Mouse (Mus musculus): ENCODE data around the gene Sparc. TPM values are rescaled to one million over a fixed set of nuclear protein-coding genes. Genes with fewer than 3 reads are reported as not detected.

Gene Sparc
- polyA plus RNA-seq, 1 experiment from 2014 or later = 1,563 TPM

- Histone ChIP-seq H3K9me3 (ENCODE audit: control insufficient read depth, low read length) (no peaks in the 10 kb centered on the region), H3K27me3 (replicated peaks; ENCODE audit: control insufficient read depth, insufficient read depth, low read length) (no peaks in the 10 kb centered on the region), H3K27ac (ENCODE audit: low read length) (no peak overlapping the region), H3K9ac (ENCODE audit: low read depth, low read length) (no peak overlapping the region), H3K4me3 (ENCODE audit: low read length) (no peak overlapping the region), H3K4me1 (ENCODE audit: control insufficient read depth, insufficient read depth, low read length) (no peaks in the 10 kb centered on the region), H3K4me2 (ENCODE audit: low read depth, low read length) (no peak overlapping the region), H3K36me3 (ENCODE audit: control insufficient read depth, insufficient read depth, low read length) (no peaks in the 10 kb centered on the region)
- ATAC-seq = peak; percentile 68
- 14% methylated on average over 11 of the region's 11 CpGs for WGBS
Observed at GRCm38 (mm10) chr11:55386424-55387063, 36.4 kb downstream of the Sparc start.

- Histone ChIP-seq H3K27ac (ENCODE audit: low read length) (no peak overlapping the region), H3K4me3 (ENCODE audit: low read length) (no peak overlapping the region), H3K9me3 (ENCODE audit: control insufficient read depth, low read length) (no peaks in the 10 kb centered on the region), H3K27me3 (replicated peaks; ENCODE audit: control insufficient read depth, insufficient read depth, low read length) (no peaks in the 10 kb centered on the region), H3K36me3 (ENCODE audit: control insufficient read depth, insufficient read depth, low read length) (no peaks in the 10 kb centered on the region), H3K9ac (ENCODE audit: low read depth, low read length) (0 out of 2 replicates have a peak overlapping the region, but pooled peaks have one; percentile 6), H3K4me1 (ENCODE audit: control insufficient read depth, insufficient read depth, low read length) (no peaks in the 10 kb centered on the region), H3K4me2 (ENCODE audit: low read depth, low read length) (no peak overlapping the region)
- 33% methylated on average over 6 of the region's 6 CpGs for WGBS
- ATAC-seq = no peak
Observed at GRCm38 (mm10) chr11:55383463-55384045, 39.4 kb downstream of the Sparc start.

GRCm38 (mm10) chr11:55380908-55381307, 42.1 kb downstream of the Sparc start:
- Histone ChIP-seq H3K4me1 (ENCODE audit: control insufficient read depth, insufficient read depth, low read length) (no peaks in the 10 kb centered on the region), H3K9ac (ENCODE audit: low read depth, low read length) (no peak overlapping the region), H3K4me2 (ENCODE audit: low read depth, low read length) (no peak overlapping the region), H3K36me3 (ENCODE audit: control insufficient read depth, insufficient read depth, low read length) (no peaks in the 10 kb centered on the region), H3K27ac (ENCODE audit: low read length) (no peak overlapping the region), H3K9me3 (ENCODE audit: control insufficient read depth, low read length) (no peaks in the 10 kb centered on the region), H3K4me3 (ENCODE audit: low read length) (no peak overlapping the region), H3K27me3 (replicated peaks; ENCODE audit: control insufficient read depth, insufficient read depth, low read length) (no peaks in the 10 kb centered on the region)
- 45% methylated on average over 6 of the region's 6 CpGs for WGBS
- no peak for ATAC-seq

GRCm38 (mm10) chr11:55378371-55378770, 44.6 kb downstream of the Sparc start:
- WGBS = 50% methylated on average over 5 of the region's 5 CpGs
- H3K4me3 ChIP-seq (ENCODE audit: low read length) = no peak overlapping the region
- peak; percentile 74 for ATAC-seq
- no peaks in the 10 kb centered on the region for H3K9me3 ChIP-seq (ENCODE audit: control insufficient read depth, low read length)
- H3K27ac ChIP-seq (ENCODE audit: low read length) = no peak overlapping the region
- H3K36me3 ChIP-seq (ENCODE audit: control insufficient read depth, insufficient read depth, low read length) = no peaks in the 10 kb centered on the region
- peak overlapping the region; percentile 24; the same call in 1 of the 2 replicates for H3K9ac ChIP-seq (ENCODE audit: low read depth, low read length)
- H3K4me1 ChIP-seq (ENCODE audit: control insufficient read depth, insufficient read depth, low read length) = no peaks in the 10 kb centered on the region
- no peaks in the 10 kb centered on the region for H3K27me3 ChIP-seq (replicated peaks; ENCODE audit: control insufficient read depth, insufficient read depth, low read length)
- no peak overlapping the region for H3K4me2 ChIP-seq (ENCODE audit: low read depth, low read length)

GRCm38 (mm10) chr11:55373838-55374237, 49.1 kb downstream of the Sparc start:
- Histone ChIP-seq H3K9ac (ENCODE audit: low read depth, low read length) (no peak overlapping the region), H3K9me3 (ENCODE audit: control insufficient read depth, low read length) (no peaks in the 10 kb centered on the region), H3K36me3 (ENCODE audit: control insufficient read depth, insufficient read depth, low read length) (no peaks in the 10 kb centered on the region), H3K4me3 (ENCODE audit: low read length) (no peak overlapping the region), H3K4me1 (ENCODE audit: control insufficient read depth, insufficient read depth, low read length) (no peaks in the 10 kb centered on the region), H3K27ac (ENCODE audit: low read length) (no peak overlapping the region), H3K4me2 (ENCODE audit: low read depth, low read length) (no peak overlapping the region), H3K27me3 (replicated peaks; ENCODE audit: control insufficient read depth, insufficient read depth, low read length) (no peaks in the 10 kb centered on the region)
- 50% methylated on average over 6 of the region's 6 CpGs for WGBS
- no peak for ATAC-seq

GRCm38 (mm10) chr11:55373373-55373772, 49.6 kb downstream of the Sparc start:
- no peaks in the 10 kb centered on the region for H3K9me3 ChIP-seq (ENCODE audit: control insufficient read depth, low read length)
- H3K36me3 ChIP-seq (ENCODE audit: control insufficient read depth, insufficient read depth, low read length) = no peaks in the 10 kb centered on the region
- H3K4me2 ChIP-seq (ENCODE audit: low read depth, low read length) = no peak overlapping the region
- ATAC-seq = no peak
- no peak overlapping the region for H3K4me3 ChIP-seq (ENCODE audit: low read length)
- no peak overlapping the region for H3K9ac ChIP-seq (ENCODE audit: low read depth, low read length)
- no peaks in the 10 kb centered on the region for H3K4me1 ChIP-seq (ENCODE audit: control insufficient read depth, insufficient read depth, low read length)
- no peak overlapping the region for H3K27ac ChIP-seq (ENCODE audit: low read length)
- H3K27me3 ChIP-seq (replicated peaks; ENCODE audit: control insufficient read depth, insufficient read depth, low read length) = no peaks in the 10 kb centered on the region
- 83% methylated on average over 12 of the region's 12 CpGs for WGBS

GRCm38 (mm10) chr11:55372001-55372400, 51.0 kb downstream of the Sparc start:
- Histone ChIP-seq H3K9ac (ENCODE audit: low read depth, low read length) (no peak overlapping the region), H3K4me1 (ENCODE audit: control insufficient read depth, insufficient read depth, low read length) (no peaks in the 10 kb centered on the region), H3K4me2 (ENCODE audit: low read depth, low read length) (no peak overlapping the region), H3K27ac (ENCODE audit: low read length) (no peak overlapping the region), H3K4me3 (ENCODE audit: low read length) (no peak overlapping the region), H3K9me3 (ENCODE audit: control insufficient read depth, low read length) (no peaks in the 10 kb centered on the region), H3K27me3 (replicated peaks; ENCODE audit: control insufficient read depth, insufficient read depth, low read length) (no peaks in the 10 kb centered on the region), H3K36me3 (ENCODE audit: control insufficient read depth, insufficient read depth, low read length) (no peaks in the 10 kb centered on the region)
- no peak for ATAC-seq
- 62% methylated on average over 6 of the region's 6 CpGs for WGBS

- Histone ChIP-seq H3K4me3 (ENCODE audit: low read length) (no peak overlapping the region), H3K36me3 (ENCODE audit: control insufficient read depth, insufficient read depth, low read length) (no peaks in the 10 kb centered on the region), H3K27ac (ENCODE audit: low read length) (no peak overlapping the region), H3K4me1 (ENCODE audit: control insufficient read depth, insufficient read depth, low read length) (no peaks in the 10 kb centered on the region), H3K9me3 (ENCODE audit: control insufficient read depth, low read length) (no peaks in the 10 kb centered on the region), H3K4me2 (ENCODE audit: low read depth, low read length) (no peak overlapping the region), H3K27me3 (replicated peaks; ENCODE audit: control insufficient read depth, insufficient read depth, low read length) (no peaks in the 10 kb centered on the region), H3K9ac (ENCODE audit: low read depth, low read length) (no peak overlapping the region)
- WGBS = 51% methylated on average over 6 of the region's 6 CpGs
- ATAC-seq = no peak
Observed at GRCm38 (mm10) chr11:55369093-55369471, 53.9 kb downstream of the Sparc start.

GRCm38 (mm10) chr11:55368388-55369092, 54.4 kb downstream of the Sparc start:
- no peaks in the 10 kb centered on the region for H3K9me3 ChIP-seq (ENCODE audit: control insufficient read depth, low read length)
- no peak overlapping the region for H3K27ac ChIP-seq (ENCODE audit: low read length)
- no peaks in the 10 kb centered on the region for H3K4me1 ChIP-seq (ENCODE audit: control insufficient read depth, insufficient read depth, low read length)
- H3K36me3 ChIP-seq (ENCODE audit: control insufficient read depth, insufficient read depth, low read length) = no peaks in the 10 kb centered on the region
- ATAC-seq = no peak
- no peak overlapping the region for H3K9ac ChIP-seq (ENCODE audit: low read depth, low read length)
- H3K4me2 ChIP-seq (ENCODE audit: low read depth, low read length) = no peak overlapping the region
- WGBS = 62% methylated on average over 4 of the region's 4 CpGs
- no peak overlapping the region for H3K4me3 ChIP-seq (ENCODE audit: low read length)
- H3K27me3 ChIP-seq (replicated peaks; ENCODE audit: control insufficient read depth, insufficient read depth, low read length) = no peaks in the 10 kb centered on the region

All from intestine, embryonic 16.5 days (tissue).